Mouse (Mus musculus) hindbrain, embryonic 16.5 days (tissue): ENCODE measurements at regions not wholly inside any gene's neighbourhood (a gene's known extent, or its start where the extent isn't known, plus 50 kb on each side); places are given as distances from the start of the nearest gene placed in this dataset.

Experiments used
- ATAC-seq: fragments of 200-750 bp; cut with Nextera tagmentation; 2 replicates; pipeline ENCODE4 v1.8.0; 2017; ENCODE audit warnings: moderate TSS enrichment, moderate library complexity
- H3K27ac ChIP-seq: fragments of 300-500 bp; sonication (generic); 2 replicates; pipeline ENCODE4 v1.5.1; 2014; ENCODE audit warnings: low read depth, mild to moderate bottlenecking, control low read depth, low read length, moderate library complexity
- H3K27me3 ChIP-seq: fragments of 300-500 bp; sonication (generic); replicated peaks from 2 replicates; pipeline ENCODE4 v1.6.1; 2014; ENCODE audit warnings: low read length; ENCODE audit not compliant: control insufficient read depth, insufficient read depth
- H3K36me3 ChIP-seq: fragments of 300-500 bp; sonication (generic); 2 replicates; pipeline ENCODE4 v1.6.1; 2014; ENCODE audit warnings: mild to moderate bottlenecking, low read length, moderate library complexity, mixed read lengths; ENCODE audit not compliant: control insufficient read depth, insufficient read depth
- H3K4me1 ChIP-seq: fragments of 300-500 bp; sonication (generic); 2 replicates; pipeline ENCODE4 v1.6.1; 2014; ENCODE audit warnings: low read depth, low read length; ENCODE audit not compliant: control insufficient read depth, insufficient read depth
- H3K4me2 ChIP-seq: fragments of 300-500 bp; sonication (generic); 2 replicates; pipeline ENCODE4 v1.6.1; 2014; ENCODE audit warnings: mild to moderate bottlenecking, low read length, control low read depth, moderate library complexity
- H3K4me3 ChIP-seq: fragments of 300-500 bp; sonication (generic); 2 replicates; pipeline ENCODE4 v1.5.1; 2014; ENCODE audit warnings: mild to moderate bottlenecking, low read length, control low read depth, moderate library complexity
- H3K9ac ChIP-seq: fragments of 300-500 bp; sonication (generic); 2 replicates; pipeline ENCODE4 v1.6.1; 2014; ENCODE audit warnings: low read depth, mild to moderate bottlenecking, control low read depth, low read length, moderate library complexity
- H3K9me3 ChIP-seq: fragments of 300-500 bp; sonication (generic); 2 replicates; pipeline ENCODE4 v1.6.1; 2014; ENCODE audit warnings: mild to moderate bottlenecking, low read length, moderate library complexity; ENCODE audit not compliant: control insufficient read depth
- WGBS: fragments of 180-500 bp; shearing (Covaris S2); extraction: QIAGEN DNeasy Blood & Tissue Kit; methylation state at CpG from one replicate; pipeline ENCODE4 v1.1.7; 2014; 5-methylcytosine and 5-hydroxymethylcytosine counted together

DNA sequence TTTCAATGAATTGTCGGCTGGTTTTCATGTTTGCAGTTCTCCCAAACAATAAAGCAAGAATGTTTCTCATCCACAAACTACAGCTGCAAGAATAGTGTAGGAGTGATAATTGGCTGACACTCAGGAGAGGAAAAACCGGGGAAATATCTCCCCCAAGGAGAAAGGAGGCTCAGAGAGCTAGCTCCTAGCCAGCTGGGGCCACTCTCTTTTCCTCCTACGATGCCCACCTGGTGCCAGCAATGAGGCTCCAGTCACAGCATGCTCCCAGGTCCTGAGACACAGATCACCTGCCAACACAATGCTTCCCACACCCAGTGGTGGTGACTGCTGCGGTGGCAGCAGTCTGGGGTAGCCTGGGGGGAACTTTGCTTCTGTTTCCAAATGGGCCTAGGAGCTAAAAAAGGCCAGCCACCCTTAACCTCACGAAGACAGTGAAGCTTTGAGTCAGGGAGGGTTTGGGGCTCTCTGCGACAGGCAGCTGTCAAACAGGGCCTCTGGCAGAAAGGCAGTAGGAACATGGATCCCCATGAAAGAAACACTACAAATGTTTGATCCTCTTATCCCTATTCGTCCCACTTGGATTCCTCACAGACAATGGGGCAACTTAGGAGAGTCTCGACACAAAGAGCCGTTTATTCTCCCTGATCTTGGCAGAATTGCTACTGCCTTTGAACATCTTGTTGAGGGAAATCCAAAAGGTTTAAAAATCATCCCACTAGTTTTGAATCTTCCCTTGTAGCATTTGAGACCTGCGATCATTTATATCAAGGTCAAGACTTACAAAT, 527.8 kb downstream of the Efnb2 start:
- Histone ChIP-seq H3K27me3 (no peaks in the 10 kb centered on the region), H3K27ac (no peak overlapping the region), H3K4me2 (no peak overlapping the region), H3K9me3 (no peaks in the 10 kb centered on the region), H3K4me1 (peaks cover 2% of the 10 kb centered on the region), H3K9ac (no peak overlapping the region), H3K4me3 (no peak overlapping the region), H3K36me3 (no peaks in the 10 kb centered on the region)
- no peak for ATAC-seq
- 24% methylated on average over 10 of the region's 10 CpGs for WGBS

DNA sequence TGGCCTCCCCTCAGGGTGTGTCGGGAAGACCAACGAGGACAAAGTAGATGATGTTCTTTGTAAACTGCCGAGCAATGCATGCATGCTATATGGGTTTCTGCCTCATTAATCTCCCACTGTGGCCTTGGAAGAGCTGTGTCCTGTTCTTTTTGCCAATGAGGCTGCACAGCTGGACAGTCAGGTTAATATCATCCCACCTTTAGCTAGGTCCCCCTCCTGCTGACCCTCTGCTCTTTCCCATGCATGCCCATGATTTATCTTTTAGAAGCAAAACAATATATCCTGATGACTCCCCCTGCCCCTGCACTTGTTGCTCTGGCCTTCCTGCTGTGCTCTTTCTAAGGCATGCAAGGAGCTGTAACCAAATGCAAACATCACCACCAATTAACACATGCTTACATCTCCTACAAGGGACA, 529.1 kb downstream of the Efnb2 start:
- WGBS, result 8% methylated on average over 3 of the region's 3 CpGs
- Histone ChIP-seq H3K4me2 (no peak overlapping the region), H3K4me1 (peaks cover 2% of the 10 kb centered on the region), H3K4me3 (no peak overlapping the region), H3K9me3 (no peaks in the 10 kb centered on the region), H3K9ac (no peak overlapping the region), H3K36me3 (no peaks in the 10 kb centered on the region), H3K27ac (no peak overlapping the region), H3K27me3 (no peaks in the 10 kb centered on the region)
- no peak; the same call in 1 of the 2 replicates for ATAC-seq

DNA sequence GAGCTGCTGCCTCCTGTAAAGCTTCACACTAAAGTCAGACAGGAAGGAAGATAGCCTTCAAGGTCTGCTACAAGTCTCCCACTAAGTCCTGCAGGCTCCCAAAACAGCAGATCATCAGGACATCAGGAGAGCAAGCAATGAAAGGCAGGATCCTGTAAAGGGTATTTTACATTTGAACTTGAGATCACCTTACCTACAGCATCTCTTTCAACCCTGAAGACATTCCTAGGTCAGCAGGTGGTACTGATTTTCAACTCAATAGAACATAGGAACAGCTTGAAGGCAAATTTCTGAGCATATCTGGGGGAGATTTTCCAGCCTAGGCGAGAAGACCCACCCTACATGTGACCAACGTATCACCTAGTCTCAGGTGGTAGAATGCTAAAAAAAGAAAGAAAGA, 530.2 kb downstream of the Efnb2 start:
- peaks cover 2% of the 10 kb centered on the region for H3K4me1 ChIP-seq
- no peak for ATAC-seq
- no peak overlapping the region for H3K9ac ChIP-seq
- H3K36me3 ChIP-seq, result no peaks in the 10 kb centered on the region
- H3K27ac ChIP-seq, result no peak overlapping the region
- H3K4me2 ChIP-seq, result no peak overlapping the region
- no peaks in the 10 kb centered on the region for H3K27me3 ChIP-seq
- no peak overlapping the region for H3K4me3 ChIP-seq
- WGBS, result 33% methylated on average over 2 of the region's 2 CpGs
- no peaks in the 10 kb centered on the region for H3K9me3 ChIP-seq

DNA sequence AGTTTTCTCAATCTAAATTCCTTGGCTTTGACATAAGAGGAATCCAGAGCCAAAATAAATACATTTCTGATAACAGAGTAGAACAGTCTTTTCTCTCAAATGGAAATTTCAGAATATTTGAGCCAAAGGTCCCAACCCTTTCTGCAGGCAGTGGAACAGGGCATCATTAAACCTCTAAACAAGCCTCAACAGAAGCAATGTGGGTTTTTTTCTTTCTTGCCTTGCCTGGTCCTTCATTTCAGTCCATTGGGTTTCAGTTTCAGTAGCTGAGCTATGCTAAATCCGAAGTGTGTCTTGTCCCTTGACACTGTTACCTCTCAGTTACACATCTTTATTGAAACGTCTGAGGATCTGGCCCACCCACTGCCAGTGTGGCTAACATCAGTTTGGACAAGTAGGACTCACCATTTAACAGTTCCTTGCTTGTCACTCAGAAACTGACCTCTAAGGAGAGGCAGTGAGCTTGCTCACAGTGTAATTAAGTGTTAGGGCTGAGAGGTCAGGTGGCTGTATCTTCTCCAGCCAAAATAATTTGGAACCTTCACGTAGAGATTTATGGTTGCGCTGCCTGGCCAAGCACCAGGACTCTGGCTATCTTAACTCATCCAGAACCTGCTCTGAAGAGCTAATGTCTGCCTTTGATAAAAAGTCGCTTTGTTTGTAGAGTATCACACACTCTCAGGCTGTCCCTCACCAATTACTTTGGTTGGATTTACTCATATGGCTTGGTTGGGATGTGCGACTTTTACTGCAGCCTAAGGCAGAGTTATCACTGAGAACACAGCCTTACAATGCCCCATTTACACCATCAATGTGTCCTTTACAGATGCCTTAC, 545.2 kb downstream of the Efnb2 start:
- Histone ChIP-seq H3K27me3 (no peaks in the 10 kb centered on the region), H3K27ac (no peak overlapping the region), H3K9ac (no peak overlapping the region), H3K36me3 (no peaks in the 10 kb centered on the region), H3K4me2 (no peak overlapping the region), H3K9me3 (no peaks in the 10 kb centered on the region), H3K4me3 (no peak overlapping the region), H3K4me1 (no peaks in the 10 kb centered on the region)
- ATAC-seq, result no peak
- WGBS, result 74% methylated on average over 6 of the region's 6 CpGs

- no peak overlapping the region for H3K4me2 ChIP-seq
- 83% methylated on average over 3 of the region's 3 CpGs for WGBS
- H3K9me3 ChIP-seq, result no peaks in the 10 kb centered on the region
- no peak overlapping the region for H3K4me3 ChIP-seq
- no peak overlapping the region for H3K27ac ChIP-seq
- no peaks in the 10 kb centered on the region for H3K4me1 ChIP-seq
- no peak overlapping the region for H3K9ac ChIP-seq
- H3K36me3 ChIP-seq, result no peaks in the 10 kb centered on the region
- no peaks in the 10 kb centered on the region for H3K27me3 ChIP-seq
- ATAC-seq, result no peak
These were observed 546.4 kb downstream of the Efnb2 start for GRCm38 (mm10) chr8:8114604-8115003.

- no peak overlapping the region for H3K4me3 ChIP-seq
- no peaks in the 10 kb centered on the region for H3K36me3 ChIP-seq
- H3K9me3 ChIP-seq, result no peaks in the 10 kb centered on the region
- 67% methylated on average over 2 of the region's 2 CpGs for WGBS
- no peaks in the 10 kb centered on the region for H3K27me3 ChIP-seq
- no peak overlapping the region for H3K27ac ChIP-seq
- ATAC-seq, result no peak
- no peak overlapping the region for H3K4me2 ChIP-seq
- no peaks in the 10 kb centered on the region for H3K4me1 ChIP-seq
- no peak overlapping the region for H3K9ac ChIP-seq
These were observed 551.2 kb downstream of the Efnb2 start for GRCm38 (mm10) chr8:8109785-8110350.

GRCm38 (mm10) chr8:8103492-8103891, 557.5 kb downstream of the Efnb2 start:
- Histone ChIP-seq H3K9me3 (no peaks in the 10 kb centered on the region), H3K9ac (no peak overlapping the region), H3K4me3 (no peak overlapping the region), H3K27me3 (no peaks in the 10 kb centered on the region), H3K27ac (no peak overlapping the region), H3K36me3 (no peaks in the 10 kb centered on the region), H3K4me2 (no peak overlapping the region), H3K4me1 (no peaks in the 10 kb centered on the region)
- WGBS, result 90% methylated on average over 3 of the region's 3 CpGs
- no peak for ATAC-seq

DNA sequence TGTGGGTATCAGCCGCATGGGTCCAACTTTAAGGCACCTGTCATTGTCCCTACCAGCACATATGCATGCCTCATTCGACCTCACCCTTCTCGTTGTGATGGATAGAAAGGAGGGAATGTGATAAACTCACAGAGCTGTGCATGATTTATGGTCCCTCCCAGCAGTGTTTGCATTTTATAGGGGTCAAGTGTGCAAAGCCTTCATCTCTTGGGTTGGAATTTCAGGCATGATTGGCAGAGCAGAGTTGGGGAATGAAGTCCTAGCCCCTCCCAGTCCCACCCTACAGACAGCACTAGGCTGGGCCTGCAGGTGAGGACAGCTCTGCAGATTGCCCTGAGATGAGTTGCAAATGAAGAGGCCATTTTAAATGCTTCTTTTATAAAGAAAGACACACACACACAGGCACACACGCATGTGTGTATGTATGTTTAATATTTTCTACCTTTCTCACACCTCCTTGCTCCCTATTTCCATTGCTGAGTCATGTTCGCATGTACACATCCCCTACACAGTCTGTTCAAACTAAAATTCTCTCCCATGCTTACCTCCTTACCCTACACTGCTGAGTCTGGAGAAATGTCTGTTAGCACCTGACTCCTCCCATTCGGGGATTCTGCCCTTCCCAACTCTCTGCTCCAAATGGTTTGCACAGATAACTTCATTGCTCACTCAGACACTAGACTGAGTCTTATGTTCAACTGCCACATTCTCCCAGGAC, 558.9 kb downstream of the Efnb2 start:
- no peaks in the 10 kb centered on the region for H3K9me3 ChIP-seq
- no peak overlapping the region for H3K9ac ChIP-seq
- no peaks in the 10 kb centered on the region for H3K4me1 ChIP-seq
- H3K27me3 ChIP-seq, result no peaks in the 10 kb centered on the region
- no peak overlapping the region for H3K4me3 ChIP-seq
- H3K36me3 ChIP-seq, result no peaks in the 10 kb centered on the region
- no peak overlapping the region for H3K4me2 ChIP-seq
- WGBS, result 72% methylated on average over 6 of the region's 6 CpGs
- no peak overlapping the region for H3K27ac ChIP-seq
- 0 out of 2 replicates have a peak, but pooled peaks have one; percentile 34 for ATAC-seq

- Histone ChIP-seq H3K9me3 (no peaks in the 10 kb centered on the region), H3K27me3 (no peaks in the 10 kb centered on the region), H3K9ac (no peak overlapping the region), H3K36me3 (no peaks in the 10 kb centered on the region), H3K4me1 (no peaks in the 10 kb centered on the region), H3K4me2 (no peak overlapping the region), H3K4me3 (no peak overlapping the region), H3K27ac (no peak overlapping the region)
- no peak for ATAC-seq
These were observed 568.5 kb downstream of the Efnb2 start for GRCm38 (mm10) chr8:8092551-8092950.
